Mouse (Mus musculus): ENCODE results near the gene Tmem72. TPM values are rescaled to one million over a fixed set of nuclear protein-coding genes. Genes with fewer than 3 reads are reported as not detected.

Gene Tmem72
- polyA plus RNA-seq, 1 experiment: not detected

- TF ChIP-seq CTCF (IDR thresholded peaks at IDR 0.05; ENCODE audit: extremely low read depth, insufficient read length, insufficient replicate concordance, low read depth, low read length): no peak
- TF ChIP-seq POLR2A (IDR thresholded peaks at IDR 0.05; ENCODE audit: low read depth, low read length): no peak
- H3K36me3 ChIP-seq (ENCODE audit: control insufficient read depth, insufficient read depth, low read length): no peaks in the 10 kb centered on the region
- no peaks in the 10 kb centered on the region for H3K27me3 ChIP-seq (ENCODE audit: control insufficient read depth, insufficient read depth, low read length)
- no peak overlapping the region for H3K4me3 ChIP-seq (ENCODE audit: low read depth, low read length)
- 83% methylated on average over 3 of the region's 3 CpGs for WGBS
- peaks cover 22% of the 10 kb centered on the region for H3K4me1 ChIP-seq (ENCODE audit: control insufficient read depth, insufficient read depth, insufficient read length, low read length)
- H3K27ac ChIP-seq (ENCODE audit: insufficient read depth, low read depth, low read length): no peak overlapping the region
Measured at GRCm38 (mm10) chr6:116666892-116667291, 49.8 kb downstream of the Tmem72 start.

GRCm38 (mm10) chr6:116666085-116666750 lies 50.5 kb downstream of the Tmem72 start:
- Histone ChIP-seq H3K27ac (ENCODE audit: insufficient read depth, low read depth, low read length) (no peak overlapping the region), H3K36me3 (ENCODE audit: control insufficient read depth, insufficient read depth, low read length) (no peaks in the 10 kb centered on the region), H3K4me3 (ENCODE audit: low read depth, low read length) (no peak overlapping the region), H3K4me1 (ENCODE audit: control insufficient read depth, insufficient read depth, insufficient read length, low read length) (peaks cover 15% of the 10 kb centered on the region), H3K27me3 (ENCODE audit: control insufficient read depth, insufficient read depth, low read length) (no peaks in the 10 kb centered on the region)
- TF ChIP-seq CTCF (IDR thresholded peaks at IDR 0.05; ENCODE audit: extremely low read depth, insufficient read length, insufficient replicate concordance, low read depth, low read length) (no peak), POLR2A (IDR thresholded peaks at IDR 0.05; ENCODE audit: low read depth, low read length) (no peak)
- WGBS: 86% methylated on average over 12 of the region's 12 CpGs

- Histone ChIP-seq H3K27ac (ENCODE audit: insufficient read depth, low read depth, low read length) (no peak overlapping the region), H3K4me3 (ENCODE audit: low read depth, low read length) (no peak overlapping the region), H3K4me1 (ENCODE audit: control insufficient read depth, insufficient read depth, insufficient read length, low read length) (peaks cover 4% of the 10 kb centered on the region; the same call in 1 of the 2 replicates), H3K36me3 (ENCODE audit: control insufficient read depth, insufficient read depth, low read length) (no peaks in the 10 kb centered on the region), H3K27me3 (ENCODE audit: control insufficient read depth, insufficient read depth, low read length) (no peaks in the 10 kb centered on the region)
- TF ChIP-seq CTCF (IDR thresholded peaks at IDR 0.05; ENCODE audit: extremely low read depth, insufficient read length, insufficient replicate concordance, low read depth, low read length) (no peak), POLR2A (IDR thresholded peaks at IDR 0.05; ENCODE audit: low read depth, low read length) (no peak)
- 83% methylated on average over 3 of the region's 3 CpGs for WGBS
Measured at GRCm38 (mm10) chr6:116664830-116665229, 51.9 kb downstream of the Tmem72 start.

GRCm38 (mm10) chr6:116664031-116664430 lies 52.7 kb downstream of the Tmem72 start:
- H3K4me3 ChIP-seq (ENCODE audit: low read depth, low read length): no peak overlapping the region
- H3K4me1 ChIP-seq (ENCODE audit: control insufficient read depth, insufficient read depth, insufficient read length, low read length): peaks cover 2% of the 10 kb centered on the region; the same call in 1 of the 2 replicates
- TF ChIP-seq POLR2A (IDR thresholded peaks at IDR 0.05; ENCODE audit: low read depth, low read length) (no peak), CTCF (IDR thresholded peaks at IDR 0.05; ENCODE audit: extremely low read depth, insufficient read length, insufficient replicate concordance, low read depth, low read length) (no peak)
- H3K27me3 ChIP-seq (ENCODE audit: control insufficient read depth, insufficient read depth, low read length): no peaks in the 10 kb centered on the region
- 78% methylated on average over 6 of the region's 6 CpGs for WGBS
- H3K36me3 ChIP-seq (ENCODE audit: control insufficient read depth, insufficient read depth, low read length): no peaks in the 10 kb centered on the region
- H3K27ac ChIP-seq (ENCODE audit: insufficient read depth, low read depth, low read length): peak overlapping the region; percentile 9; the same call in 1 of the 2 replicates

- H3K4me3 ChIP-seq (ENCODE audit: low read depth, low read length): no peak overlapping the region
- H3K4me1 ChIP-seq (ENCODE audit: control insufficient read depth, insufficient read depth, insufficient read length, low read length): no peaks in the 10 kb centered on the region
- no peak for TF ChIP-seq CTCF (IDR thresholded peaks at IDR 0.05; ENCODE audit: extremely low read depth, insufficient read length, insufficient replicate concordance, low read depth, low read length)
- no peaks in the 10 kb centered on the region for H3K27me3 ChIP-seq (ENCODE audit: control insufficient read depth, insufficient read depth, low read length)
- 80% methylated on average over 2 of the region's 2 CpGs for WGBS
- H3K36me3 ChIP-seq (ENCODE audit: control insufficient read depth, insufficient read depth, low read length): no peaks in the 10 kb centered on the region
- no peak overlapping the region for H3K27ac ChIP-seq (ENCODE audit: insufficient read depth, low read depth, low read length)
Measured at GRCm38 (mm10) chr6:116663364-116663763, 53.3 kb downstream of the Tmem72 start.

- peaks cover 2% of the 10 kb centered on the region; the same call in 1 of the 2 replicates for H3K4me1 ChIP-seq (ENCODE audit: control insufficient read depth, insufficient read depth, insufficient read length, low read length)
- H3K36me3 ChIP-seq (ENCODE audit: control insufficient read depth, insufficient read depth, low read length): 0 out of 2 replicates have a peak, but pooled peaks cover 3% of the 10 kb centered on the region
- TF ChIP-seq POLR2A (IDR thresholded peaks at IDR 0.05; ENCODE audit: low read depth, low read length) (no peak), CTCF (IDR thresholded peaks at IDR 0.05; ENCODE audit: extremely low read depth, insufficient read length, insufficient replicate concordance, low read depth, low read length) (peak; percentile 5; the same call in 1 of the 2 replicates)
- WGBS: 62% methylated on average over 9 of the region's 9 CpGs
- H3K27ac ChIP-seq (ENCODE audit: insufficient read depth, low read depth, low read length): no peak overlapping the region
- no peaks in the 10 kb centered on the region for H3K27me3 ChIP-seq (ENCODE audit: control insufficient read depth, insufficient read depth, low read length)
- H3K4me3 ChIP-seq (ENCODE audit: low read depth, low read length): no peak overlapping the region
Measured at GRCm38 (mm10) chr6:116653684-116654454, 62.8 kb downstream of the Tmem72 start.

GRCm38 (mm10) chr6:116653191-116653590 lies 63.5 kb downstream of the Tmem72 start:
- Histone ChIP-seq H3K36me3 (ENCODE audit: control insufficient read depth, insufficient read depth, low read length) (0 out of 2 replicates have a peak, but pooled peaks cover 2% of the 10 kb centered on the region), H3K4me3 (ENCODE audit: low read depth, low read length) (no peak overlapping the region), H3K4me1 (ENCODE audit: control insufficient read depth, insufficient read depth, insufficient read length, low read length) (peaks cover 2% of the 10 kb centered on the region; the same call in 1 of the 2 replicates), H3K27me3 (ENCODE audit: control insufficient read depth, insufficient read depth, low read length) (no peaks in the 10 kb centered on the region), H3K27ac (ENCODE audit: insufficient read depth, low read depth, low read length) (no peak overlapping the region)
- TF ChIP-seq CTCF (IDR thresholded peaks at IDR 0.05; ENCODE audit: extremely low read depth, insufficient read length, insufficient replicate concordance, low read depth, low read length): no peak
- TF ChIP-seq POLR2A (IDR thresholded peaks at IDR 0.05; ENCODE audit: low read depth, low read length): no peak
- 84% methylated on average over 3 of the region's 3 CpGs for WGBS

Measured in small intestine, adult 2 months (tissue).